Mouse (Mus musculus): ENCODE results near the gene Chaf1b.

DNA sequence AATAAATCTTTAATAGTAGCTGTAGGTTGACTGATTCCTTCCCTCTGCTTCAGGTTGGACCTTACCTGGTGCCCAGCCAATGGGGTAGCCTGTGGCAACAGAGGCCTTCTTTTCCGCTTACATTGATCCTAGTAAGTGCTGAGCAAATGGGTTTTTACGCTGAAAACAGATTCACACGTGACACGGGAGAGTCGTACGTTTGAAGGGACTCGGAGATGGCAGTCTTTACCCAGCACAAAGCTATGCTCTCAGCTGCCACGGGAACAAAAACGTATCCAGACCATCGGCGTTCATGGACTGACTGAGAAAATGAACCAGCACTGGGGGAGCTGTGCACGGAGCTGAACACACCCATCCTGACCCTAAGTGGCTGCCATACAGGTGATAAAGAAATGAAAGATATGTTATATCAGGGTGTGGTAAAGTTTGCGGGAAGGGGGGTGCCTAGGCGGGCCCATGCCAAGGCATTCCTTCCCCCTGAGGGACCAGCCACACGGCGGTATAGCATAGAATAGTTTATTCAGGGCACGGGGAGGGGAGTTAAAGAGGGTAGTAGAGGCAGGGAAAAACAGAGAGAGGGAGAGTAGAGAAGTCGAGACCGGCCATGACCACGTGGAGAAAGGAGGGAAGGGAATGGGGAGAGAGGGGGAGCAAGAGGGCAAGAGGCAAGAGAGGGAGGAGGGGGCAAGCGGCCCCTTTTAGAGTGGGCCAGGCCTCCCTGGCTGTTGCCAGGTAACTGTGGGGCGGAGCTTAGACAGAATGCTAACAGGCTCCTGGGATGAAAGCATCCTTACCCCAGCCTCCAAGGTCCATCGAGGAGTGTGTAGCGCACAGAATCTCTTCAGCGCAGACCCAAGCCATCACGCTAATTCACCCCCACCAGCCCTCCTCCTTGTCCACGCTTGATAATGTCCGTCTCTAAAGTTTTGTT, 27.3 kb downstream of the Chaf1b start:
- TF ChIP-seq CTCF (IDR thresholded peaks at IDR 0.05; ENCODE audit: borderline replicate concordance, insufficient read depth, low read length), result no peak
- no peak for TF ChIP-seq POLR2A (IDR thresholded peaks at IDR 0.05; ENCODE audit: low read depth, low read length)

Data from embryonic fibroblast, embryonic 13.5 days (primary cell).